Mouse (Mus musculus): Measurements from ENCODE around the gene Gal3st4. TPM values are rescaled to one million over a fixed set of nuclear protein-coding genes. Genes with fewer than 3 reads are reported as not detected.
"Not testable (repeated sequence)": the region's sequence is repeated elsewhere in the genome, so short reads cannot be mapped to it uniquely, and the experiment has no call there.

Gal3st4 gene
- polyA plus RNA-seq, 1 experiment from 2014 or later = 2.7 TPM

DNA sequence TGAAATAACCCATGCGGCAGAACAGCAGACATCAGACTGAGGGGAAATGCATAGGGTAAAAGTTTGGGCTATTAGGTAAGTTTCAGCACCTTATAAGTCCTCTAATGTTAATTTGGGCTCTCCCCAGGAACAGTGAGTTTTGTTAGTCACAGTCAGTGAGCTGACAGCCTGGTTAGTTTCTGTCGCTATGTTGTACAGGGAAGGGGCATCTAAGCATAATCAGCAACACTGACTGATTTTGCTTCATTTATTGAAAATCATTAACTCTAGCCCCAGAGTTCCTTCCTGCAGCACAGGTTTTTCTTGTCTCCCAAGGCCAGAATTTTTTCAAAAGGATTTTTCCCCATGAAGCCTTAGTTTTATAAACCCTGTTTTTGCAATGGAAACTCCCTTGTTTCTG lies 38.9 kb downstream of the Gal3st4 start:
- 69% methylated on average over 2 of the region's 2 CpGs for WGBS
- no peak for ATAC-seq (replicated peaks; ENCODE audit: low FRiP score)
- H3K9me3 ChIP-seq (replicated peaks) = no peaks in the 10 kb centered on the region
- peak overlapping the region; percentile 83 for H3K27ac ChIP-seq
- H3K4me3 ChIP-seq (replicated peaks) = no peak overlapping the region
- H3K36me3 ChIP-seq = no peaks in the 10 kb centered on the region
- no peaks in the 10 kb centered on the region for H3K27me3 ChIP-seq
- H3K9ac ChIP-seq = no peak overlapping the region
- no peak overlapping the region for H3K4me2 ChIP-seq
- peaks cover 8% of the 10 kb centered on the region; the same call in 1 of the 2 replicates for H3K4me1 ChIP-seq

DNA sequence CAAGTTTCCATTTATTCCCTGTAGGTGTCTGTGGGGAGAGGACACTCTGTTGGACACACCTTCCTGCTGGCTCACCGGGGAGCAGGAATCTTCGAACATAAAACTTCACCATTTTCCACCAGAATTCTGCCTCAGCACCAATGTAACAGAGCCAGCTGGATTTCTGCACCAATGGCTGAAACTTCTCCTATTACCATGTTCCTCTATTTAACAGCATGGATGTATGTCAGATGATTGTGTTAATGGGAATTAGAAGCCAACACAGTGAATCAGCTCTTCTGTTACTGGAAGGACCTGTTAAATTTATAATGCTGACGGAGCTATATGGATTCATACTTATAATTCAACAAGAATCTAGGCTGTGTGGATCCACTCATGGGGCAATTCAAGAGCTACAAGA lies 43.1 kb downstream of the Gal3st4 start:
- Histone ChIP-seq H3K27ac (no peak overlapping the region), H3K27me3 (no peaks in the 10 kb centered on the region), H3K4me3 (replicated peaks) (no peak overlapping the region), H3K4me2 (no peak overlapping the region), H3K9ac (no peak overlapping the region), H3K36me3 (no peaks in the 10 kb centered on the region), H3K9me3 (replicated peaks) (no peaks in the 10 kb centered on the region), H3K4me1 (peaks cover 8% of the 10 kb centered on the region; the same call in 1 of the 2 replicates)
- 85% methylated on average over 3 of the region's 3 CpGs for WGBS
- no peak for ATAC-seq (replicated peaks; ENCODE audit: low FRiP score)

DNA sequence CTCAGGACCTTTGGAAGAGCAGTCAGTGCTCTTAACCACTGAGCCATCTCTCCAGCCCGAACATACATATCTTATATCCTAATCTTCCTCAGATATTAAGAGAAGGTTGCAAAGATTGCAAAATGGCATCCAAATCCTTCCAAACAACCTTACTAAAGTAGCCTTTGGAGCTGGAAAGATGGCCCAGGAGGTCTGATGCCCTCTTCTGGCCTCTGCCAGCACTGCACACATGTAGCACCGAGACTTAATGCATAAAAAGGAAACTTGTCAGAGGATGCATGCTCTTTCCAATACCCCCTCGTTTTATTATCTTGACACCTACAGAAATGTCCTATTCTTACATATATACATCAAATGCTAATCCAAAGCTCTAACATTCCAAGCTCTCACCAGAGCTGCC lies 44.6 kb downstream of the Gal3st4 start:
- H3K27me3 ChIP-seq = no peaks in the 10 kb centered on the region
- no peak overlapping the region for H3K27ac ChIP-seq
- ATAC-seq (replicated peaks; ENCODE audit: low FRiP score) = no peak
- H3K4me2 ChIP-seq = no peak overlapping the region
- H3K36me3 ChIP-seq = no peaks in the 10 kb centered on the region
- 55% methylated on average over 3 of the region's 3 CpGs for WGBS
- no peaks in the 10 kb centered on the region for H3K9me3 ChIP-seq (replicated peaks)
- peaks cover 8% of the 10 kb centered on the region; the same call in 1 of the 2 replicates for H3K4me1 ChIP-seq
- no peak overlapping the region for H3K9ac ChIP-seq
- H3K4me3 ChIP-seq (replicated peaks) = no peak overlapping the region

DNA sequence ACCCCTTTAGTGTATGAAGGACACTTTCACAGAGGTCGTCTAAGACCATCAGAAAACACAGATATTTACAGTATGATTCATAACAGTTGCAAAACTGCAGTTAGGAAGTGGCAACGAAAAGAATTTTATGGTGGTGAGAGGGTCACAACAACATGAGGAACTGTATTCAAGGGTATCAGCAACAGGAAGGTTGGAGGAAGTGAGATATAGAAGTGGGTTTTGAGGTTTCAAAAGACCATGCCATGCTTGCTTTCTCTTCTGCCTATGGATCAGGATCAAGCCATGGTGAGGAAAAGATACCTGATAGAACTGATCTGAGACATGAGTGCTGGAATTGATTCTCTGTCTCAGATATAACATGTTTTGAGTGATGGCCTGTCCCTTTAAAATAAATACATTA lies 45.3 kb downstream of the Gal3st4 start:
- Histone ChIP-seq H3K36me3 (no peaks in the 10 kb centered on the region), H3K27me3 (no peaks in the 10 kb centered on the region), H3K27ac (no peak overlapping the region), H3K4me3 (replicated peaks) (no peak overlapping the region), H3K4me2 (no peak overlapping the region), H3K4me1 (0 out of 2 replicates have a peak, but pooled peaks cover 4% of the 10 kb centered on the region), H3K9me3 (replicated peaks) (no peaks in the 10 kb centered on the region), H3K9ac (no peak overlapping the region)
- WGBS = 70% methylated on average over 2 of the region's 2 CpGs
- ATAC-seq (replicated peaks; ENCODE audit: low FRiP score) = no peak

DNA sequence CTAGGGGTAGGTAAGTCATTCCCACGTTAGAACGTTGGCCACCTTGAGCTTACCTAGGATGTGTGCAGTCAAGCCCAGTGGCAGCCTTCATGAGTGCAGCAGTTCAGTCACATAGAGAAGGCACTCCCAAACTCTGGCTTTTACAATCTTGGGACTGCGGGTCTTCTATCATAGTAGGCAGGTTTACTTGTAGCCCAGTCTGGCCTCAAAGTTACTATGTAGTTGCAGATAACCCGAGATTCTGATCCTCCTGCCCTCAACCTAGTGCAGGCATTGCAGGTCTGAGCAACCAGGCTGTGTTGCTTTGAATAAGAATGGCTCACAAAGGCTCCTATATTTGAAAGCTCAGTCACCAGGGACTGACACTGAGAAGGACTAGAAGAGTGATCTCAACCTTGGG lies 46.1 kb downstream of the Gal3st4 start:
- H3K4me2 ChIP-seq = no peak overlapping the region
- no peak overlapping the region for H3K27ac ChIP-seq
- H3K9me3 ChIP-seq (replicated peaks) = no peaks in the 10 kb centered on the region
- no peak for ATAC-seq (replicated peaks; ENCODE audit: low FRiP score)
- H3K36me3 ChIP-seq = no peaks in the 10 kb centered on the region
- WGBS = 74% methylated on average over 4 of the region's 4 CpGs
- no peaks in the 10 kb centered on the region for H3K27me3 ChIP-seq
- H3K4me3 ChIP-seq (replicated peaks) = no peak overlapping the region
- 0 out of 2 replicates have a peak, but pooled peaks cover 4% of the 10 kb centered on the region for H3K4me1 ChIP-seq
- H3K9ac ChIP-seq = no peak overlapping the region

DNA sequence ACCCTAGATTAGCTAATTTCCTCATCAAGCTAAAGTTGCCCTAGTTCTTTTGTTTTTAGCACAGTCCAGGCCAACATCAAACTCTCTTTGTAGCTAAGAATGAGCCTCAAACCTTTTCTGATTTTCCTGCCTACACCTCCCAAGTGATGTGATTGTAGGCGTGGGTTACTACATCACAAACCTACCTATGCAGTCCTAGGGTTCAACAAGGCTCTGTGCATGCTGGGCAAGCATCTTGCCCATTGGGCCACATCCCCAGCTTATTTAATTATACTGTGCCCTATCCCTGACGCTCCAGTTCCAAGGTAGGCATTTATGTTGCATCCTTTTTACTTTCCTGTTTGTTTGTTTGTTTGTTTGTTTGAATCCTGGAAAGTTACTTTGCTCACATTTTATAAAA lies 46.9 kb downstream of the Gal3st4 start, which contains the start of gene Nxpe5:
Gene Nxpe5, plus strand, starts transcription at position 199 of the 400 bp plus-strand sequence.
- Histone ChIP-seq H3K4me1 (0 out of 2 replicates have a peak, but pooled peaks cover 4% of the 10 kb centered on the region), H3K9me3 (replicated peaks) (no peaks in the 10 kb centered on the region), H3K4me2 (no peak within 1 kb of the TSS), H3K27ac (no peak within 1 kb of the TSS), H3K9ac (no peak within 1 kb of the TSS), H3K27me3 (no peaks in the 10 kb centered on the region), H3K4me3 (replicated peaks) (no peak within 1 kb of the TSS), H3K36me3 (no peaks in the 10 kb centered on the region)
- WGBS = 47% methylated on average over 2 of the region's 2 CpGs
- no peak for ATAC-seq (replicated peaks; ENCODE audit: low FRiP score)

DNA sequence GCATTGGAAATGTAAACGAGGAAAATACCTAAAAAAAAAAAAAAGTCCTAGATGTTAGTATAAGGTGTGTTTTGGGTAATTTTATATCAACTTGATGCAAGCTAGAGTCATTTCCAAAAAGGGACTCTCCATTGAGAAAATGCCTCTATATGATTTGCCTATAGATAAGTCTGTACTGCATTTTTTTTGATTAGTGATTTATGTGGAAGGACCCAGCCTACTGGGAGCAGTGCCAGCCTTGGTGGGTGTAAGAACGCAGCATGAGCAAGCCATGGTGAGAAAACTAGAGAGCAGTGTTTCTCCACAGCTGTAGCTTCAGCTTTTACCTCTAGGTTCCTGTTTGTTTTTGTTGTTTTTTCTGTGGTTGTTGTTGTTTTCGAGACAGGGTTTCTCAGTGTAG lies 49.4 kb downstream of the Gal3st4 start:
- Histone ChIP-seq H3K4me1 (peaks cover 5% of the 10 kb centered on the region; the same call in 1 of the 2 replicates), H3K9me3 (replicated peaks) (no peaks in the 10 kb centered on the region), H3K36me3 (no peaks in the 10 kb centered on the region), H3K9ac (no peak overlapping the region), H3K4me2 (no peak overlapping the region), H3K27ac (no peak overlapping the region), H3K27me3 (no peaks in the 10 kb centered on the region), H3K4me3 (replicated peaks) (no peak overlapping the region)
- ATAC-seq (replicated peaks; ENCODE audit: low FRiP score) = no peak
- 62% methylated on average over 3 of the region's 3 CpGs for WGBS

DNA sequence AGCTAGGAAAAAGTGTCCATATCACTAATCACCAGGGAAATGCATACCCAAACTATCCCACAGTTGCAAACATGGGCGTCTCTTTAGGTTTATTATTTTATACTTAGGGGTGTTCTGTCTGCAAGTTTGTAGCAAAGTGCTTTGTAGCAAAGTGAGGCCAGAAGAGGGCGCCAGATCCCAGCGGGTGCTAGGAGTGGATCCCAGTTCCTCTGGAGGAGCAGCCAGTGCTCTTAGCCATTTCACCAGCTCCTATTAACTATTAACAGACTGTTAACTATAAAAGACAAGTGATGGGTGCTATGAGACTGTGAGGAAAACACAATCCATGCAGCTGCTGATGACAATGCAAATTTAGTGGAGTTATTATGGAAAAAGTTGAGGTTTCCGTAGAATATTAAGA lies 50.5 kb downstream of the Gal3st4 start:
- peak; percentile 66; the same call in 1 of the 2 replicates for ATAC-seq (replicated peaks; ENCODE audit: low FRiP score)
- Histone ChIP-seq H3K4me2 (no peak overlapping the region), H3K9ac (no peak overlapping the region), H3K9me3 (replicated peaks) (no peaks in the 10 kb centered on the region), H3K4me1 (peaks cover 5% of the 10 kb centered on the region; the same call in 1 of the 2 replicates), H3K36me3 (no peaks in the 10 kb centered on the region), H3K27me3 (no peaks in the 10 kb centered on the region), H3K4me3 (replicated peaks) (no peak overlapping the region), H3K27ac (no peak overlapping the region)
- 25% methylated on average over 4 of the region's 4 CpGs for WGBS

DNA sequence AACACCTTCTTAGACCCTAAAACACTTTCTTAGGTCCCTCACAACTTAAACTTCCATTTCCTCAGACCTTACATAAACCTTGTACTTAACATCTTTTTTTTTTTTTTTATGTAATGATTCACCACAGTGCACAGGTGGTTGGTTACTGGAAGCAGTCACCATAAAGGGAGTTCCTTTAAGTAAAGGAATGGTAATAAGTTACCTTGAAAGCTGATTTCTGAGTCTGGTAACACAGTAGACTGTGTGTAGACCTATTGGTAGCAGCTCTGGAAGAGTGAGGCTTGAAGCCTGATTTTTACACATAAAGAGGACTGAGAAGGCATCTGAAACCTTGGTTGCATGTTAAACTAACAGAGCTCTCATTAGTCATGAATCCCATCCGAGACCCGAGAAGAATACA lies 52.8 kb downstream of the Gal3st4 start:
- Histone ChIP-seq H3K36me3 (no peaks in the 10 kb centered on the region), H3K9ac (no peak overlapping the region), H3K4me2 (no peak overlapping the region), H3K27ac (peak overlapping the region; percentile 87), H3K4me1 (peaks cover 5% of the 10 kb centered on the region; the same call in 1 of the 2 replicates), H3K4me3 (replicated peaks) (no peak overlapping the region), H3K27me3 (no peaks in the 10 kb centered on the region), H3K9me3 (replicated peaks) (peaks cover 16% of the 10 kb centered on the region)
- peak; percentile 54; the same call in 1 of the 2 replicates for ATAC-seq (replicated peaks; ENCODE audit: low FRiP score)
- WGBS = 25% methylated on average over 2 of the region's 2 CpGs

DNA sequence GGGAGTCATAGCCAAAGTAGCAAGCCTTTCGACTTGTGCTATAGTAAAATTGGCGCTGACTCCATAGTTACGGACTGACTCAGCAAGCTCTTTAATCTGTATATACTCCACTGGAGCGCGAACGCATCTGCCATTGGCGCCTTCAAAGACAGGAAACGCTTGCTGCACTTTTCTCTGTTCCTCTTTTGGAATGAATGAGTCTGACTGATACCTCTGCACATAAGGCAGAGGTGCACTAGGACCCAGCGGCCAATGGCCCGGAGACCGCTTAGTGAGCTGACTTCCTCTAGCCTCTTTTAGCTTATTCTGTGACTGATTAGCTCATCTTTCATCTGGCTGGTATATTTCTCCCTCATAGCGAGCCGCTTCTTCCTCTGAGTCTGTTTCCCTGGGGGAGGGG lies 56.0 kb downstream of the Gal3st4 start:
- H3K4me2 ChIP-seq; H3K36me3 ChIP-seq; H3K4me3 ChIP-seq (replicated peaks); H3K4me1 ChIP-seq; H3K27ac ChIP-seq; ATAC-seq (replicated peaks; ENCODE audit: low FRiP score); H3K27me3 ChIP-seq; H3K9ac ChIP-seq: not testable (repeated sequence)
- WGBS = 94% methylated on average over 13 of the region's 13 CpGs
- H3K9me3 ChIP-seq (replicated peaks) = peaks cover 22% of the 10 kb centered on the region

Other genes with a start within 250 kb of the Gal3st4 start
- gene Smok3c, start 219.6 kb downstream of the Gal3st4 start, polyA plus RNA-seq (2015; fragmentation: Nextera tagmentation; extraction: Ambion mirVana) = not detected in 2 replicates
- gene Zkscan1, start 187.8 kb downstream of the Gal3st4 start, polyA plus RNA-seq (2015; fragmentation: Nextera tagmentation; extraction: Ambion mirVana) = 22.9 and 23.5 TPM in 2 replicates
- gene Zscan21, start 155.9 kb downstream of the Gal3st4 start, polyA plus RNA-seq (2015; fragmentation: Nextera tagmentation; extraction: Ambion mirVana) = 61.4 and 64.6 TPM in 2 replicates
- 23.2 and 26.4 TPM in 2 replicates for gene Zfp113, start 117.1 kb downstream of the Gal3st4 start, polyA plus RNA-seq (2015; fragmentation: Nextera tagmentation; extraction: Ambion mirVana)
- gene Cops6, start 111.8 kb downstream of the Gal3st4 start, polyA plus RNA-seq (2015; fragmentation: Nextera tagmentation; extraction: Ambion mirVana) = 306 and 316 TPM in 2 replicates
- 24.2 and 28.2 TPM in 2 replicates for gene Ap4m1, start 100.8 kb downstream of the Gal3st4 start, polyA plus RNA-seq (2015; fragmentation: Nextera tagmentation; extraction: Ambion mirVana)
- 211 and 225 TPM in 2 replicates for gene Mcm7, start 100.4 kb downstream of the Gal3st4 start, polyA plus RNA-seq (2015; fragmentation: Nextera tagmentation; extraction: Ambion mirVana)
- 102 and 109 TPM in 2 replicates for gene Taf6, start 85.4 kb downstream of the Gal3st4 start, polyA plus RNA-seq (2015; fragmentation: Nextera tagmentation; extraction: Ambion mirVana)
- 61.9 and 62.9 TPM in 2 replicates for gene Cnpy4, start 85.4 kb downstream of the Gal3st4 start, polyA plus RNA-seq (2015; fragmentation: Nextera tagmentation; extraction: Ambion mirVana)
- gene Mblac1, start 78.5 kb downstream of the Gal3st4 start, polyA plus RNA-seq (2015; fragmentation: Nextera tagmentation; extraction: Ambion mirVana) = 8.4 and 10.5 TPM in 2 replicates
- not detected in 2 replicates for gene Nxpe5, start 46.9 kb downstream of the Gal3st4 start, polyA plus RNA-seq (2015; fragmentation: Nextera tagmentation; extraction: Ambion mirVana)
- gene Lamtor4, start 17.4 kb downstream of the Gal3st4 start, polyA plus RNA-seq (2015; fragmentation: Nextera tagmentation; extraction: Ambion mirVana) = 57.8 and 61.1 TPM in 2 replicates
- gene BC037034, start 8.8 kb downstream of the Gal3st4 start, polyA plus RNA-seq (2015; fragmentation: Nextera tagmentation; extraction: Ambion mirVana) = 5.9 and 6.5 TPM in 2 replicates
- gene Gm43720, start 7.1 kb upstream of the Gal3st4 start, polyA plus RNA-seq (2015; fragmentation: Nextera tagmentation; extraction: Ambion mirVana) = 0.08 and 0.22 TPM in 2 replicates
- 27.8 and 29.8 TPM in 2 replicates for gene Gpc2, start 7.2 kb upstream of the Gal3st4 start, polyA plus RNA-seq (2015; fragmentation: Nextera tagmentation; extraction: Ambion mirVana)
- 3.9 and 4.1 TPM in 2 replicates for gene Stag3, start 7.4 kb upstream of the Gal3st4 start, polyA plus RNA-seq (2015; fragmentation: Nextera tagmentation; extraction: Ambion mirVana)
- gene Pvrig, start 69.1 kb upstream of the Gal3st4 start, polyA plus RNA-seq (2015; fragmentation: Nextera tagmentation; extraction: Ambion mirVana) = 0.23 TPM in 1 of 2 replicates, not detected in the other
- gene Zfp157, start 168.6 kb upstream of the Gal3st4 start, polyA plus RNA-seq (2015; fragmentation: Nextera tagmentation; extraction: Ambion mirVana) = 38.1 TPM in 2 replicates

Data from kidney, embryonic 15.5 days (tissue).